Mouse (Mus musculus) macrophage (primary cell): ENCODE data around the gene Rgs11. TPM values are rescaled to one million over a fixed set of nuclear protein-coding genes. Genes with fewer than 3 reads are reported as not detected.
A peak's percentile ranks its signal among the peaks of the same experiment; 100 is the strongest.

Experiments used
- H3K27ac ChIP-seq: fragments of 350-480 bp; formaldehyde crosslinking; 2 replicates; pipeline ENCODE4 v1.9.0; 2021
- H3K36me3 ChIP-seq: fragments of 350-480 bp; formaldehyde crosslinking; 2 replicates; pipeline ENCODE4 v1.9.0; 2021; ENCODE audit errors: inconsistent target
- H3K4me3 ChIP-seq: fragments of 350-480 bp; formaldehyde crosslinking; 2 replicates; pipeline ENCODE4 v1.9.0; 2021; ENCODE audit errors: inconsistent target
- H3K79me2 ChIP-seq: fragments of 350-480 bp; formaldehyde crosslinking; 2 replicates; pipeline ENCODE4 v1.9.0; 2021; ENCODE audit errors: inconsistent target
- WGBS: methylation state at CpG from one replicate; pipeline ENCODE4 v1.1.7; 2026; ENCODE audit warnings: inconsistent platforms; ENCODE audit not compliant: missing documents; 5-methylcytosine and 5-hydroxymethylcytosine counted together
- polyA plus RNA-seq: library from polyadenylated mRNA; stranded (reverse); fragments of 250-400 nt; gene quantifications from 3 replicates; pipeline ENCODE4 v1.2.4, GENCODE M21; 2018; ENCODE audit warnings: inconsistent platforms

Gene Rgs11
- polyA plus RNA-seq, 1 experiment from 2014 or later, result 0.07 TPM

GRCm38 (mm10) chr17:26204766-26205165, 2.0 kb downstream of the Rgs11 start:
- H3K4me3 ChIP-seq, result no peak overlapping the region
- H3K79me2 ChIP-seq, result no peaks in the 10 kb centered on the region
- H3K36me3 ChIP-seq, result no peaks in the 10 kb centered on the region
- 89% methylated on average over 11 of the region's 11 CpGs for WGBS
- H3K27ac ChIP-seq, result no peak overlapping the region

- H3K27ac ChIP-seq, result no peak overlapping the region
- no peak overlapping the region for H3K4me3 ChIP-seq
- H3K79me2 ChIP-seq, result no peaks in the 10 kb centered on the region
- WGBS, result 80% methylated on average over 1 of the region's 1 CpGs
- no peaks in the 10 kb centered on the region for H3K36me3 ChIP-seq
Observed at GRCm38 (mm10) chr17:26206392-26206791, 3.6 kb downstream of the Rgs11 start.

- H3K36me3 ChIP-seq, result peaks cover 10% of the 10 kb centered on the region; the same call in 1 of the 2 replicates
- no peaks in the 10 kb centered on the region for H3K79me2 ChIP-seq
- no peak within 1 kb of the TSS for H3K27ac ChIP-seq
- WGBS, result 97% methylated on average over 12 of the region's 12 CpGs
- no peak within 1 kb of the TSS for H3K4me3 ChIP-seq
Observed at GRCm38 (mm10) chr17:26207686-26208085, 4.9 kb downstream of the Rgs11 start, which contains the start of gene Arhgdig. Gene Arhgdig, minus strand, starts transcription at chr17:26207786.

- Histone ChIP-seq H3K27ac (no peak overlapping the region), H3K4me3 (no peak overlapping the region), H3K79me2 (no peaks in the 10 kb centered on the region), H3K36me3 (peaks cover 54% of the 10 kb centered on the region)
- whole genome bisulfite sequencing, result 95% methylated on average over 7 of the region's 7 CpGs
Observed at GRCm38 (mm10) chr17:26212241-26212640, 9.5 kb downstream of the Rgs11 start.

- 93% methylated on average over 11 of the region's 11 CpGs for WGBS
- H3K4me3 ChIP-seq, result no peak overlapping the region
Observed at GRCm38 (mm10) chr17:26212681-26213080, 9.9 kb downstream of the Rgs11 start.

GRCm38 (mm10) chr17:26221508-26221907, 18.8 kb downstream of the Rgs11 start:
- WGBS, result 74% methylated on average over 2 of the region's 2 CpGs
- no peak overlapping the region for H3K4me3 ChIP-seq
- peaks cover 13% of the 10 kb centered on the region; the same call in 1 of the 2 replicates for H3K79me2 ChIP-seq
- H3K36me3 ChIP-seq, result peaks cover 50% of the 10 kb centered on the region
- no peak overlapping the region for H3K27ac ChIP-seq

More at GRCm38 (mm10) chr17:26212681-26213080, 9.9 kb downstream of the Rgs11 start:
- no peaks in the 10 kb centered on the region for H3K79me2 ChIP-seq
- H3K36me3 ChIP-seq, result peaks cover 59% of the 10 kb centered on the region
- no peak overlapping the region for H3K27ac ChIP-seq

- 94% methylated on average over 12 of the region's 12 CpGs for WGBS
- no peak overlapping the region for H3K27ac ChIP-seq
- H3K4me3 ChIP-seq, result no peak overlapping the region
- peaks cover 17% of the 10 kb centered on the region for H3K36me3 ChIP-seq
- peaks cover 48% of the 10 kb centered on the region; the same call in 1 of the 2 replicates for H3K79me2 ChIP-seq
Observed at GRCm38 (mm10) chr17:26225150-26225549, 22.4 kb downstream of the Rgs11 start.

GRCm38 (mm10) chr17:26229776-26230175, 27.0 kb downstream of the Rgs11 start:
- WGBS, result 45% methylated on average over 5 of the region's 5 CpGs
- H3K79me2 ChIP-seq, result peaks cover 84% of the 10 kb centered on the region
- peak overlapping the region; percentile 86 for H3K27ac ChIP-seq
- 0 out of 2 replicates have a peak, but pooled peaks cover 6% of the 10 kb centered on the region for H3K36me3 ChIP-seq
- no peak overlapping the region for H3K4me3 ChIP-seq

- Histone ChIP-seq H3K79me2 (peaks cover 87% of the 10 kb centered on the region), H3K27ac (peak overlapping the region; percentile 86), H3K4me3 (no peak overlapping the region), H3K36me3 (no peaks in the 10 kb centered on the region)
- WGBS, result 34% methylated on average over 5 of the region's 5 CpGs
Observed at GRCm38 (mm10) chr17:26231156-26231555, 28.4 kb downstream of the Rgs11 start.

GRCm38 (mm10) chr17:26232863-26233262, 30.1 kb downstream of the Rgs11 start:
- 91% methylated on average over 6 of the region's 8 CpGs for WGBS
- Histone ChIP-seq H3K36me3 (no peaks in the 10 kb centered on the region), H3K27ac (no peak overlapping the region), H3K4me3 (no peak overlapping the region), H3K79me2 (peaks cover 88% of the 10 kb centered on the region)

GRCm38 (mm10) chr17:26234386-26234785, 31.6 kb downstream of the Rgs11 start:
- Histone ChIP-seq H3K4me3 (no peak overlapping the region), H3K79me2 (peaks cover 88% of the 10 kb centered on the region), H3K27ac (peak overlapping the region; percentile 90; the same call in 1 of the 2 replicates), H3K36me3 (no peaks in the 10 kb centered on the region)
- WGBS, result 93% methylated on average over 8 of the region's 8 CpGs

- Histone ChIP-seq H3K79me2 (peaks cover 88% of the 10 kb centered on the region), H3K27ac (peak overlapping the region; percentile 90), H3K4me3 (no peak overlapping the region; the same call in 1 of the 2 replicates), H3K36me3 (no peaks in the 10 kb centered on the region)
- 17% methylated on average over 13 of the region's 13 CpGs for WGBS
Observed at GRCm38 (mm10) chr17:26235077-26235815, 32.5 kb downstream of the Rgs11 start.

GRCm38 (mm10) chr17:26237667-26238066, 34.9 kb downstream of the Rgs11 start:
- Histone ChIP-seq H3K36me3 (no peaks in the 10 kb centered on the region), H3K27ac (peak overlapping the region; percentile 90), H3K79me2 (peaks cover 94% of the 10 kb centered on the region), H3K4me3 (no peak overlapping the region)
- 26% methylated on average over 9 of the region's 10 CpGs for WGBS

- Histone ChIP-seq H3K27ac (no peak overlapping the region), H3K4me3 (no peak overlapping the region), H3K36me3 (no peaks in the 10 kb centered on the region), H3K79me2 (peaks cover 82% of the 10 kb centered on the region)
- WGBS, result 91% methylated on average over 2 of the region's 2 CpGs
Observed at GRCm38 (mm10) chr17:26239551-26239950, 36.8 kb downstream of the Rgs11 start.

- H3K27ac ChIP-seq, result no peak overlapping the region
- WGBS, result 94% methylated on average over 6 of the region's 6 CpGs
Observed at GRCm38 (mm10) chr17:26240120-26240790, 37.5 kb downstream of the Rgs11 start.

More at GRCm38 (mm10) chr17:26240120-26240790, 37.5 kb downstream of the Rgs11 start:
- Histone ChIP-seq H3K79me2 (peaks cover 75% of the 10 kb centered on the region), H3K4me3 (no peak overlapping the region), H3K36me3 (no peaks in the 10 kb centered on the region)
